Mouse (Mus musculus): ENCODE data around the gene Sh3rf1.

The Sh3rf1 gene

DNA sequence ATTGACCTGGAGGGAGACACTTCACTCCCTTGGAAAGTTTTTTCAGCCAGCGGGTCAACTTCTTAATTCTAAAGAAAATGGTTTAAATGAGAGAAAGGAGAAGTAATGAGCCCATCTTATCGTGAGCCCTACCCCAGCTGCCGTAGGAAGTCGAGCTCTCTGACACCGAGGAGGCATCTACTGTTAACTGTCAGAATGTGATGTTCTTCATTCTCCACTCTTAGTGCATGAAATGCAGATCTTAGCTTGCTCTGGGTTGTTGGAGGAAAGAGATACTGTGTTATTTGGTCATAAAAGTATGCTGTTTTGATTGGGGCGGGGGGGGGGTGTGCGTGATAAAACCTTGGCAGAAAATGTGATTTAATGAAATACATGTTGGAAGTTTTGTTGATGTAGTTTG is 62.7 kb downstream of the Sh3rf1 start:
- DNase-seq (ENCODE audit: low spot score in 2 of 2) = no peak

DNA sequence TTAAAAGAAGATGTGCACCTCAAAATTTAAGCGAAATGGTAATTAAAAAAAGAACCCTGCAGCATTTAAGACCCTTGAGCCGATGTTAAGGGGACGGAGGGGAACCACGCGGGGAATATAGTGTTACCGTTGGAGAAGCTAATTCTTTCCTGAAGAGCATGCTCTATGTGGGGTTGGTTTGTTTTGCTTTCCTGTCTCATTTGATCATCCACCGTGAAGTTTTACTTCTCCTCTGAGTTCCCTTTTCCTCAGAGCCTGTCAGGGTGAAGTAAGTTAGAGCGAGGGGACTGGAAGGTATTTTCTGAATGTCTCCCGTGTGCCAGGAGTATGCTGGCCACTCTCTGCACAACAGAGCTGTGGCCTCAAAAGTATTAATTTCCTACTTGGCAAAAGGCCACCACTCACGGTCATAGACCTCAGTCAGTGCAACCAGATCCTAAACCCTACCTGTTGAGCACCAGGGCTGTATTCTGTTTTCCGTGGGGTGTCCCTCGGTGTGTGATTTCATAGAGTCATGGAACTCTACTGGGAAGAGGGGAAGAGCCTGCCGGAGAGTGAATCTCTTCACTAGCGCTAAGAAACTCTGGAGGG is 63.2 kb downstream of the Sh3rf1 start:
- no peak for DNase-seq (ENCODE audit: low spot score in 2 of 2)

DNA sequence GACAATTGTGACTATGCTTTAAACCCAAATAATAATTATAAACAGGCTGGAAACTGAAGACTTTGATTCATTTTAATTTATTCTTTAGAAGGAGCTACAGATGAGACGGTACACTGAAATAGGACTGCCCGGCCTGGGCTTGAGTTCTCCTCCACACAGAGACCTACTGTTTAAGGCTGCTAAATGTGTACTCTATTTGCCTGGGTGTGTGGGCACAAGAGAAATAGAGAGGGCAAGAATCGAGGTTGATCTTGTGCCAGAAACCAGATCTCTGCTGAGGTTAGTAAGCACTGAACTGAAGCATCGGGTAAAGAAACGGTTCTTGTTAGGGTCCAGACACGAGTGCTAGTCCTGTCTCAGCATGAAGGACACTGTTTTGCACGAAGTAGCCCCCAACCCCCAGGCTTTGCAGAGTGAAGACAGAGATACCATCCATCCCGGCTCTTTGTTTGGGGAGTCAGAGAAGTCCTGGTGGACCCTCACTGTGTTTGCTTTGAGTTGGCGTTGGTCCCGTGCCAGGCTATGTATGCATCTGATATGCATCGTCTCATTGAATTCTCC is 64.4 kb downstream of the Sh3rf1 start:
- DNase-seq (ENCODE audit: low spot score in 2 of 2) = no peak

DNA sequence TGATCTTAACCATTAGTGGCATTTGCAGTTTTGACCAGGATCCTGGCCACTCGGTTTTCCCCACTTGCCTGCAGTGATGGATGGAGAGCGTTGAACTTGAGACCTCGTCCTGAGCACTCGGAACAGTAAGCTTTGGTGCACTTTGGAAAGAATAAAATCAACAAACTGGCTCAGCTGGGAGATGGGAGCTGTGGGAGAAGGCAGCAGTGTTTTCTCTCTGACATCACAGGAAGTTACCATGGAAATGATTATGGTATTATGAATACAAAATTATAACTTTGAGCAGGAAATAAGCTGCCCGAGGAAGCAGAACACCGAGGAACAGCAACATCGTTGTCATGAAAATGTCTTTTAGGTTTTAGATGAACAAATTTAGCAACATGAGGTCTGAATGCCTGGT is 65.0 kb downstream of the Sh3rf1 start:
- no peak for DNase-seq (ENCODE audit: low spot score in 2 of 2)

DNA sequence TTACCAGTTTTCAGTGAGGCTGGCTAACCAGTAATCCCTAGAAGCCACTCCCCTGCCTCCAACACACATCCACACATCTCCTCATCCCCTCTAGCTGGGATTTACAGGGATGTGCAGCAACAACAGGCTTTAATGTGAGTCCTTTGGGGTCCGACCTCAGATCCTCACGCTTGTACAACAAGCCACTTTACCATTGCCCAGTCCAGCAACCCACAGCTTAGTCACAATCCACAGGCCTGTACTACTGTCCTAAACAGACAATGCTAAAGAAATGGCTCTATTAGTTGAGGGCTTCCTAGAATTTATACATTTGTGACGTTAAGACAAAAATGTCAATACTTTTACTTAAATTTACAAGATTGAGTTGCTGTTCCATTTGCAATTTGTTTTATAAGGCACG is 71.4 kb downstream of the Sh3rf1 start:
- no peak for DNase-seq (ENCODE audit: low spot score in 2 of 2)

DNA sequence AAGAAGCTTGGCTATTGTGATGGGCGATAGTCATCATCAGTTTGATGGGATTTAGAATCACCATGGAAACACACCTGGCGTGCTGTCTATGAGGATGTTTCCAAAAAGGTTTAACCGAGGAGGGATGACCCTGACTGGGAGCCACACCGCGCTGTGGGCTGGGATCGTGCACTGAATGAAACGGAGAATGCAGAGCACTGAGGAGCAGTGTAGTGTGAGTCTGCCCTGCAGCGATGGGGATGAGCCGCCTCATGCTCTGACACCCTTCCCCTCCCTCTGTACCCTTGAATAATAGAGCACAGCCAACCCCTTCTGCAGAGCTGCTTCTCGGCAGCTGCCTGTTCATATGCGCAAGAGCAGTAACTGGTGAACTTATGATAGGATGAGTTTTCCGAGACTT is 71.8 kb downstream of the Sh3rf1 start:
- DNase-seq (ENCODE audit: low spot score in 2 of 2) = no peak

DNA sequence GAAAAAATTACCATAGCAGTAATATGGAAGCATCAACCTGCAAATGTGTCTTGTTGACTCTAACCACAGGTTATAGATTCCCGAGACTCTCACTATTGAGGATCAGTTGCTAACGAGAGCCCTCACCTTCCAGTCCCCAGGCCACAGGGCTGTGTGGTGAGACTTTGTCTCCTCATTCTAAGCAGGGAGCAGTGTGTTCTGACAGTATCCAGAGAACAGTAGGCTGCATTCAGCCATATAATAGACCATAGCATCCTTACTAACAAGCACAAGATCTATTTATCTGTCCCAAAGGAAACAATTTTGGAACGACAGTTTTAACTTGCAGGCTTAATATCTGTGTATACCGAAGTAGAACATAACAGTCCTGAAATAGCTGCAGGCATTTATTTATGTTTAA is 75.2 kb downstream of the Sh3rf1 start:
- no peak for DNase-seq (ENCODE audit: low spot score in 2 of 2)

DNA sequence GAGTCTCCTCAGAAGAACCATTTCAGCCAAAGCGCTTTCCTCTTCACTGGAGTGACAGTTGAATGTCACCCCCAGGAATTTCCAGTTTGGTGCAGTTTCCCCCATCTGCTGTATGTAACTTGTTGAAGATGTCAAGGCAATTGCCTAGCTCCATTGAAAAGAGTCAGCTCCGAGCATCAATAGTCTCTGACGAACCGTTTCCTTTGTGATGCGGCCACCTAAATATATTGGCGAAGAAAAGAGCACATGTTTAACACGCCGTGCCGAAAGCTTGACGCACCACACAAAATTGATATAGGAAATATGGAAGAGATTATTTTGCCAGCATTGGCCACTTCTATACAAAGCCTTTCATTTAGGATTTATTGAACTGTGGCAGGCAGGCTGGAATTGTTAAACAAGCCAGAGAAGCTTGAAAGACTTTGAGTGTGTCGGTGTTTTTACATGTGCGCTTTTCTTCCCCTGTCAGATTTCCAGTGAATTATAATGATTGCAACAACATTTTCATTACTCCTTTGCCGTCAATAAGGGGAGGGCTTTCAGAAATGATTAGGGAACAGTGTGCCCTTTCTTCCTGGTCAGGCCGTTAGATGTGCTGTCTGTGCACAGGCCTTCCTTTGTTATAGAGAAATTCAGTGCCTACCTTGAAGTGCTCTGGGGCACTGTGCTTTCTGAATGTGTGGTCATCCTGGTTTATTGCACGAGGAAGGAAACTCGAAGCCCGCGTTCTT is 77.8 kb downstream of the Sh3rf1 start:
- no peak for DNase-seq (ENCODE audit: low spot score in 2 of 2)

DNA sequence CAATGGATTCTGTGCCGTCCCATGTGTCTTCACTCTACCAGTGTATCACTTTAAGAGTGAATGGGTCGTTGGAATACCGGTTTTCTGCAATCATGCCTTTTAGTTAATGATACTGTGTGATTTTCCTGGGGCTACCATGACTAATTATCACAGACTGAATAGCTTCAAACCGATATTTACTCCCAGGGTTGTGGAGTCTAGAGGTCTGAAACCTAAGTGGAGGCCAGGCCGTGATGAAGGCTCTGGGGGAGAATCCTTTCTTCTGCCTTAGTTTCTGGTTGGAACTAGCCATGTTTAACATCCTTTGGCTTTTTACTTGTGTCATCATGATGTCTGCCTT is 78.3 kb downstream of the Sh3rf1 start:
- no peak for DNase-seq (ENCODE audit: low spot score in 2 of 2)

DNA sequence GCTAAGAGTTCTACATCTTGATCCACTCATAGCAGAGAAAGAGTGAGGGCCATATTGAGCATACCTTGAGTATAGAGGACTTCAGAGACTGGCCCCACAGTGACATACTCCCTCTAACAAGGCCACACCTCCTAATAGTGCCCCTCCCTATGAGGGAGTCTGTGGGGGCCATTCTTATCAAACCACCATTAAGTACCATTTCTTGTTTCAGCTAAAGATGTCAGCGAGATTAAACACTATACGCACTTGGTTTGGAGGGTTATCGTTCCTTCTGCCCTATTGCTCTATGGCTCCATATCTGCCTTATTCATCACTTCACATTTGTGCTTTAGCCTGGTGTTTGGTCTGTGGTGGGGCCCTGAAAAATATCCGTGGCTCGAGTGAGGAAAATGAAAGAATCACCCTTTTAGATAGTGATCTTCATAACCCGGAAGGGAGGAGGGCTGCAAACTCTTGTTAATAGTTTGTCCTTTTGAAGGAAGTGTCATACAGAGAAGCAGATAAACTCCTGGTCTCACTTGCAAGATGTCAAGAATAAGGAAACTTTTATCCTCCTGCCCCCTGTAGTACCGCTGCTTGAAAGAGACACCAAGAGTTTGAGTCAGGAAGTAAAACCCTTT is 81.9 kb downstream of the Sh3rf1 start:
- DNase-seq (ENCODE audit: low spot score in 2 of 2) = no peak

DNA sequence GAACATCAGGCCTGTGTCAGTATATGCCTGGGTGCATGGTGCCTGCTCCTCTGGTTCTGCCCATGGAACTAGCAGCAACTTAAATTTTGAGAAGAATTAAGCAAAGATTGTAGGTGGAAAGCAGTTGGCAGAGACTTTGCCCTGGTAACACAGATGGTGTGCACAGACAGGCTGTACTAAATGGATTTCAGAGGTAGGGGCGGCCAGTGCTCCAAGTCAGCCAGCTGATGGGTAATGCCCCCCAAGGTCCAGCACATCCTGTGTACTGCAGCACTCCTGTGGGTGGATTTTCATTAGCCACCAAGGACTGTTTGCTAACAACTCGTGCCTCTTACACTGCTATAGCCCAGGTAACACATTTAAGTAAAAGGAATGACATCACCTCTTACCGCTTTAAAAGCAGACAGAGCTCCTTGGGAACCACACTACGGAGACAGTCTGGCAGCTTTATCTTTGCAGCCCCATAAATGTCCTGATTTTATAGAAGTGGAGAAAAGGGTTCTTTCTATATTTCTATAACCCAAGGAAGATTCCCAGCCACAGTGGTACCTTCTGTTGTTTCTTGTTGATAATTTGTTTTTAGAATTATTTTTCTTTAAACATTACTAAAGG is 82.9 kb downstream of the Sh3rf1 start:
- DNase-seq (ENCODE audit: low spot score in 2 of 2) = no peak

DNA sequence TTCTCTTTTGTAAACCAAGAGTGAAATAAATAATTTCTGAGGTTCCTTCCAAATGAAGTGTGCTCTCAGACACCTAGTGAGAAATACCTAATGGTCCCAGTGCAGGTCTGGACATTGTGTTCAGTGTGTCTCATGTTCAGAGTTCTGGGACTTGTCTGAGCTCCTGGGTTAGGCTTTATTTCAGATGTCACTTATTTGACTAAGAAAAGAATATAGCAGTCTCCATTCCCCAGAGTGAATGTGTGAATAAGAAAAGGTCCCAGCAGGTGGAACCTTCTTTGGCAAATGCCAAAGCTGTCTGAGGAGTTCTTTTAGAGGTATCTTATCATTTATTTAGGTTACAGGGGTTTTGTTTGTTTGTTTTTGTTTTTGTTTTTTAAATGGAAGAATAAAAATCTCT is 85.2 kb downstream of the Sh3rf1 start:
- no peak for DNase-seq (ENCODE audit: low spot score in 2 of 2)

DNA sequence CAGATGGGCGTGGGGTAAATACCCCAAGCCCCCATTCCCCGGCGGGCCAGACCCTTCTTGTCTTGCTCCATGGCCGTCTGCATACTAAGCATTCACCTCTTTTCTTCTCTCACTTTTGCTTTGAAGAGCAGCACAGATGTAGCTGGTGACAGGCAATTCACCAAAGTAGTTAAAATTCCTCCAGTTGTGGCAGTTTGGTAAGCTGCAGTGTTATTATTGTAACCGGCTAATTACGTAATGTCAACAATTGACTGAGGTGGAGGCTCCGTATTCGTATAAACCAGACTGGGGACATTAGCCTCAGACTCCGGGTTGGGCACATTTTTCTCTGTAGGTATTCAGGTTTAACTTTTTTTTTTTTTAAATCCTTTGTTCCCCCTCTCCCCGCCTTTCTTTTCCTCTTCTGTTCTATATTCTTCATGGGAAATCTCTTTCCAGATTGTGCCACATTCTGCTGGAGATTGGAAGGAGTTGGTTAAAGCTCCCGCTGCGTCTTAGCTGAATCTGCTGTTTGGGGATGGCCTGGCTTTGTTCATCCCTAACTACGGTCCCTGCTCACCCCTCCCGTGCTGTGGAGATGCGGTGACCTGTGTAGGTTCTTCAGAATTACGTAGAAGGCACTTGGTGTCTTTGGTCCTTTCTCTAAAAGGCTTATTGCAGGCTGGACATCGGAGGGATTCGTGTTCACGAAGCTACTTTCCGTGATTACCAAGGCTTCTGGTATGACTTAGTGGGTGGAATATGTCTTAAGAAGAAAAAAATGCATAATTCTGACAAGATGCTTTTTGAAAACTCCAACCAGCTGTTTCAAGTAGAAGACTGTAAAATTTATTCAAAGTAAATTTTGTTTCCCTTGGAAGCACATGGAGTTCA is 86.1 kb downstream of the Sh3rf1 start:
- DNase-seq (ENCODE audit: low spot score in 2 of 2) = no peak

DNA sequence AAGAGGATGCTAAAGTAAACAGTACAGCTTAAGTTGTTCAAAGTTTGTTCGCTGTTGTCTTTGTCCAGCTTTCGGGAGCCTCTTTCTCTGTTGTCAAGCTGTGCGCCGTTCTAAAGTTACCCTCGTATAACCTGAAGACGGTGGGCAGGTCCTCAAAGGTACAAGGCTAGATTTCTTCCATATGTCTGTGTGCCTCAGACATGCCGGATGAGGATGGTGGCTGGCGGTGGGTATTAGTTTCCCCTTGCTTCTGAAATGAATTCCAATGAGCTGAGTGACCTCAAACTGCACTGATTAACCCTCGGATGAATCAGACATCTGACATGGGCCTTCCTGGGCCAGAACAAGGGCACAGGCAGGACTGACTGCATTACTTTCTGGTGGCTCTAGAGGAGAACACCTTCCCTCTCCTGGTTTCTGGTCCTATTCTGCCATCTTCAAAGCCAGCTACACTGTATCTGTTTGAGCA is 86.8 kb downstream of the Sh3rf1 start:
- DNase-seq (ENCODE audit: low spot score in 2 of 2) = no peak

DNA sequence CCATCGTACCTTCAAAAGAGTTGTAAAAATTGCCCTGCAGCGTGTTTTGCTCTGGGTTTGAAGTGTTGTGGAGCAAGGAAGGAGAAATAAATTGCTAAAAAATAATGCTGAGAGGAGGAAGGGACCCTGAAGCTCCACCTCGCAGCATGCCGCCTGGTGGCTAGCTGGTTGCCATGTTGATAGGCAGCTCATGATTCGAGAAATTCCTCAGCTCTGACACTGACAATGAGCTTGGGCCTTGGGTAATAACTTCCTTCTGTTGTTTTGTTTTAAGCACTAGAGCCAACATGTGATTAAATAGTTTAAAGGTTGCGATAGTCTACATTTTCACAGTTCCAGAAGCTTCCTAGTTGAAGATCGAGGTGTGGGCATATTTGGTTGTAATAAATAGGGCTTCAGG is 89.3 kb downstream of the Sh3rf1 start:
- DNase-seq (ENCODE audit: low spot score in 2 of 2) = no peak

DNA sequence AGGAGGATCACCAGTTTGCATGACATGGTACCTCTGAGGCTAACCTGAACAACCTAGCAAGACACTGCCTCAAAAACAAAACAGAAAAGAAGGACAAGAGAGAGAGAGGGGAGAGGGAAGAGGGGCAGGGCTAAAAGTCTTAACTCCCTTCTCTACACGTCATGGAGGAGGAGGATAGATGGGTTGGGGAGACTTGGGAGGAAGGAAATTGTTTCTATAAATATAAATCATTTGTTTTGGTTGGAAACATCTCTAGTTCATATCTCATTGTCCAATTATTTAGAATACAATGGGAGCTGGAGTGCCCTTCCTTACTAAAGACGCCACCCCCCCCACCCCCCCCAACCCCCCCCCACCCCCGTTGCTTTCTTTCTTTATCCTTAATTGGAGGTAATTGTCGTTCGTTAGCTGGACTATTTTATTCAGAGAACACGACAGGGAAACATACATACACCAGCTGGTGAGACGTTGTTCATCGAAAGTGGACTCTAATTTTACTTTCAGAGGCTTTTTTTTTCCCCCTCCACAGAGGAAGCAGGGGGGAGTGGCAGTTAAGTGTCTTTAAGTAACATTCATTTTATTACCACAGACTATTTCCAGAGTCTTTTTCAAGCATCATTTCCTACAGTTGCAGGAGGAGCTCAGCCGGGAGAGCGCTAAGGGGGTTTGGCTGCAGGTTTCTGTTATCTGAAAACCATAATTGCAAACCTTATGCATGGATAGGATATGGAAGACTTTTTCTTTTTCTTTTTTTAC is 92.5 kb downstream of the Sh3rf1 start:
- peak in 1 of 2 experiments; percentile 52 for DNase-seq (ENCODE audit: low spot score in 2 of 2)

DNA sequence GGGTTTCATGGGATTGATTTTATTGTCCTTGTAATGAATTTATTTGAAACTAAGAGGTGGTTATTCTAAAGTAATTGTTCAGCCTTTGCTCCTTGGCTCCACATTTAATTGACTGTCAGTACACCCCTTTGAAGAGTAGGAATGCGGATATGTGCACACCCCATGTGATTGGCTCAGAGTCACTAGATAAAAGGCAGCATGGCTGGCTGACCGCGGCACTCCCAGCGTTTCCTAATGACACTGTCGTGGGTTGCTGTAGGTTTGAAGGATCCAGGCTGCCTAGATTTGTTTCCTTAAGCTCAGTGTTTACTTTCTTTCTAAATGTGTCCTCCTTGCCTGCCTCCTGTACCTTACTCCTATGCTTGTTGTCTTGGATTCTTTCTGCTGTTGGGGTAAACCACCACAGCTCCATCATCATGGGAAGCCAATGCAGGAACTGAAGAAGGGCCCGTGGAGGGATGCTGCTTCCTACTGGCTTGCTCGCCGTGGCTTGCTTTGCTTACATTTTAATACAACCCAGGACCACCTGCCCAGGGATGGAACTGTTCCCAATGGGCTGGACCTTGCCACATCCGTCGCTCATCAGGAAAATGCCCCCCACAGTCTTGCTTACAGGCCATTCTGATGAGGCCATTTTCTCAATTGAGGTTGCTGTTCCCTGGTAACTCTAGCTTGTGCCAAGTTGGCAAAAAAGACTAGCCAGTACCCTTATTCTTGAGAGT is 93.3 kb downstream of the Sh3rf1 start:
- DNase-seq (ENCODE audit: low spot score in 2 of 2) = peak; percentile 36 to 56

DNA sequence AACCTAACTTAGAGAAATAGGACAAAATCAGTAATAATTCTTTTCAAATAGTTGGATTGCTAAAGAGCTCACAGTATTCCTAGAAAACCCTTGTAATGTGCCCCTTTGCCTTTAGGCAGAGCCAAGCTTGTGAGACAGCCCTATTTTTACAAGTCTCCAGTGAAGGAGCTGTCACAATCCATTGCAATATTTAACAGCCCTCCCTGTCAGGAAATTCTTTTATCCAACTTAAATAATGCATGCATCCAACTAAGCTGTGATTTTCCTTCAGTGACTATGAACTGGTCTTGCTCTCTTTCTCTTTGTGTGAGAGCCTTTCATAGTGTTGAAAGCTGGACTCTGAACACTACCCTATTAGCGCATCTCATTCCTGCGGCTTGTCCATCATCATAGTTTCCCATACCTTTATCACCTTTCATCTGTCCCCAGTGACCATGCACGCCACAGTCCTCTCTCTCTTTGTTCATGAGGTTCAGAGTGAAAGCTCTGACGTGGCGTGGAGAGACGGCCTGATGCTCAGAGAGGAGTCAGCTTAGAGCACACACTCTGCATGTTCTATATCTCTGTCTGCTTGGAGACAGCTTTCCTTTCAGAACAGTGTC is 94.0 kb downstream of the Sh3rf1 start:
- no peak for DNase-seq (ENCODE audit: low spot score in 2 of 2)

DNA sequence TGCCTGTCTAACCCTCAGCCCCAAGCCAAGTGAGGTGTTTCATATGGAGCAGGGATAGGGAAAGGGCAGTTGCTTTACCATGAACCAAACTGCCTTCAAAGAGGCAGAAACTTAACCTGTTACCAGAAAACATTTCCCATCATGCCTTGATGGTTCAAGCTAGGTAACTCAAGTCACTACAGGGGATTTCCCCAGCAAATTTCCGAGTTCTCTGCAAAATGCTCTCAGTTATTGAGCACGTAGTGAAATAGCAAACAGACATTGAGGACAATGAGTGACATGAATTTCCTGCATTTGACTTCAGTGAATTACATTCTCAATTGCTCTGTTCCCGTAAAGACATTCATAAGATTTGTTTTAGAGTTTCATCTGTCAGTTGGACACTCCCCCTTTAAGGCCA is 97.5 kb downstream of the Sh3rf1 start:
- no peak for DNase-seq (ENCODE audit: low spot score in 2 of 2)

DNA sequence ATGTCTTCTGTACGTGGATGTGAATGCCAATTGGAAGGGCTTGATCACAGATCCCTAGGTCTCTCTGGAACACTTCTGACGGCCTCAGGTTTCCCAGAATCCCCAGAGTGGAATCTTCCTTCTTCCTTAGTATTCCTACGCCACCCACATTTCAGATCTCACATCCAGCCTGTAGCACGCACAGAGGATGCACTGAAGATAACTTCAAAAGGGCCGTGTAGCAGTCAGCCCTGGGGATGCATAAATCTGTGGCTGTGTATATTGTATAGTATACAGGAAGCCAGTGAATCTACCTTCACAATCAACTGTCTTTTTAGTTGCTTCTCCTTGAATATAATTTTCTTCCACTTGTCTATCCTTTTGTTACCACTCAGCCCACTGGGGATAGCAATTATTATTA is 98.1 kb downstream of the Sh3rf1 start:
- no peak for DNase-seq (ENCODE audit: low spot score in 2 of 2)

Measured in heart, adult 9 months (tissue).